Mouse (Mus musculus) lung, postnatal 25 days (tissue): ENCODE data around the gene Fam131b.

Experiments
- DNase-seq: peaks from one replicate; pipeline ENCODE4 v3.0.0; 2022; ENCODE audit warnings: low spot score

Fam131b gene

DNA sequence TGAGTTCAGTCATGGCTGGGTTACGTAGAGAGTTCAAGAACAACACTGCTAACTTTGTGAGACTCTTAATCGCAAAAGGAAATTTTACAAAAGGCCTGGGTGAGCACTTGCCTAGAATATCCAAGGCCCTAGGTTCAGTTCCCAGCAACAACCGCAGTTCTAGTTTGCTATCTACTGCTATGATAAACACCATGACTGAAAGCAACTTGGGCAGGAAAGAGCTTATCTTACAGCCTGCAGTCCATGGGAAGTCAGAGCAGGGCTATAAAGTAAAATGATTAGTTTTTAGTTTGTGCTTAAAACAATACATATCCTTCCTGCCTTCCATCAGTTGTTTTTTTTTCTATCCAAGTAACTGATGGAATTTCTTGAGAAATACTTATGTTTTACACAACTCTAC, 2.1 kb upstream of the Fam131b start:
- no peak for DNase-seq

DNA sequence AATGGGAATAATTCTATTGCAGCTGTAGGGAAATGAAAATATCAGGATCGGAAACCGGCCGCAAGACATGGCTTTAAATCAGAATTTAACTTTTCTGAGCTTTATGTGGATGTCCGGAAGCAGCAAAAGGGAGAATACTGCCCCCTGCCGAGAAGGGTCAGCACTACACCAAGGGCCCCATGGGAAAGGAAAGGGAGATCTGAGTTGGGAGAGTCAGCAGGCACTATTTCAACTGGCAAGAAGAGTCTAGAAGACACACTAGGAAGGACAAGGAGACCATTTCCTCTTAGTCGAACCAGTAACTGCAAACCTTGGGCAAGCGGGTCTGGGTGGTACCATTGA, 796 bp upstream of the Fam131b start:
- peak; percentile 68 for DNase-seq

GRCm38 (mm10) chr6:42324067-42324481, 369 bp downstream of the Fam131b start:
- DNase-seq = no peak

DNA sequence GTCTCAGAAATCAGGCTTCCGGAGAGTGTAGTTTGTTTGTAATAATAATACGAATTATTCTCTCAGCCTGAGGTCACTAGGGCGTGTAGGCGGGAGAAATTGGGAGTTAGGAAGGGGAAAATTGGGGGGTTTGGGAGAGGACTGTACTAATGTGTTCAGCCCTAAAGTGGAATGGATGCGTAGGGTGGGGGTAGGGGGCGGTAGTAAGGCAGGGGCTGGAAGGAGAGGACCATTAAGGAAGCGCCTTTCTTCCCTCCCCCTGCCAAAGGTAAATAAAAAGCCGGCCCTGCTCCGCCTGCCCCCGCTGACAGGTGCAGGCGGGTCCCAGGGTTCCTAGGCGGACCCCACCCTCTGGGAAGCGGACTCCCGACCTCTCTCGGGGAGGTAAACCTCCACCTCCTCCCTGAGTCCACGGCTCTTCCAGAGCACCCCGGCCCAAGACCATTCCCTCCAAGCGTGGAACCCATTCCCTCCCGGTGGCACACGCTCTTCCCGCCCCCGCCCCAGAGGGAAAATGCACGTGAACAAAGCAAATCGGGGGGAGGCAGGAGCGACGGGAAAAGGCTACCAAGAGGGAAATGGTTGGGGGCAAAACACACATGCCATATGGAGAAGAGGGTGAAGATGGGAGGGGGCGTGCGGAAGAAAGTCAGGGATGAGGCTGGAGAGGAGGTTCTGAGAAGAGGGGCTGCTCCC, 924 bp downstream of the Fam131b start:
- no peak for DNase-seq

- DNase-seq = no peak
Observed at GRCm38 (mm10) chr6:42318293-42318692, 6.2 kb downstream of the Fam131b start.

DNA sequence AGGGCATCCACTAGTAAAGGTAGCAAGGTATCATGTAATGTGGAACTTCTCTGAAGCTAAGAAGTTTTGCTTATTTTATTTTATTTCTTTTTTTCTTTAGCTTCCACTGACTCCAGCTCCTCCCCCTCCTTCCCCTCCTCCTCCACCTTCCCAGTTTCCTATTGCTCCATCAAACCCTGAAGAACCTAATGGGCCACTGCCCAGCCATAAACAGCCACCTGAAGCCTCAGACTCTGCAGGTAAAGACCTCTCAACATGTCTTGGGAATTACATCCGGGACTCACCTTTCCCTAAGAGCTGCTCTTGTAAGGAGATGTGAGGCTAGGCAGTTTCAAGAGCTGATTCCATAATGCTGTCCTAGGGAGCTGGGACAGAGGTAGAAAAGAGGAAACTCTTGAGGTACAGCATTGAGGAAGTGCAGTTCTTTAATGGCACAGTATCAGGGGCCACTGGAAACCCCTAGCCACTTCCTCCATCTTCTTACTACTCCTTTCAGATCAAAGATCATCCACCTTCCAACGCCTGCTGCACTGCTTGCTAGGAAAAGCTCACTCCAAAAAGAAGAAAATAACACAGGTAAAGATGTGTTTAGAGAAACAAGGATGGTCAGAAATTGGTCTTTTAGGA, 13.9 kb downstream of the Fam131b start:
- no peak for DNase-seq

GRCm38 (mm10) chr6:42309816-42310378, 14.5 kb downstream of the Fam131b start:
- no peak for DNase-seq

DNA sequence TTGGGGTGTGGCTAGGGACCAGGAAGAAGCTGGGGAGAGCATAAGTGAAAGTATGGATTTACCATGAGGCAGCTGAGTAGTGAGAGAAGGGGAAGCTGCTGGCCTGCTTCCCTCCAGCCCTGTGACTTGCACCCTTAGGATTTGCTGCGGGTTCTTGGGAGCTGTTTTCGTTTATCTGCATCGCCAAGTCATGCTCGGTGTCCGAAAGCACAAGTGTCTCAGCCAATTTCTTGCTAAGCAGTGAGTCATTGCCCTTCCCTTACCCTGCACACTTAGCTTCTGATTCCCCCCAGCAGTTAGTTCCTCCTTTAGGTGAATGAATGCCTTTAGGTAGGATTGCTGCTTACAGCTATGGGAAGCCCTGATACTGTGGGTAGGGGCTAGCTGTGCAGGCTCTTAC, 25.1 kb downstream of the Fam131b start:
- DNase-seq = no peak

- peak; percentile 36 for DNase-seq
Observed at GRCm38 (mm10) chr6:42295549-42296094, 28.8 kb downstream of the Fam131b start.

DNA sequence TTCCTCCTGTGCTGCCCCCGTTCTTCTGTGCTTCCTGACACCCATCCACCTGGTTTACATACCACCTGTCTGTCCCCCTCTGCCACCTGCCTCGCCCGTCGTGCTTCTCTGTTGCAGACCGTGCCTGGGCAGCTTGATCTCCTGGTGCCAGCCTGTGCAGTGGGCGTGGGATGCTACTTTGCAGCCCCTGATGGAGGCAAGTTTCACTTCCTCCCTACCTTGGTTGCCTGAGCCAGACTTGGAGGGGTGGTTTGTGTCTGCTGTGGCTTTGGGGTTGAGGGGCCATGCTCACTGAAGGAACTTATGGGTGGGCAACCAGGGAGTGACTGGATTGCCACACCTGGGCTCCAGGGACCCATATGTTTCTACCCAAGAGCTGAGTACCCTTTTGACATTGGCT, 31.1 kb downstream of the Fam131b start:
- DNase-seq = no peak

DNA sequence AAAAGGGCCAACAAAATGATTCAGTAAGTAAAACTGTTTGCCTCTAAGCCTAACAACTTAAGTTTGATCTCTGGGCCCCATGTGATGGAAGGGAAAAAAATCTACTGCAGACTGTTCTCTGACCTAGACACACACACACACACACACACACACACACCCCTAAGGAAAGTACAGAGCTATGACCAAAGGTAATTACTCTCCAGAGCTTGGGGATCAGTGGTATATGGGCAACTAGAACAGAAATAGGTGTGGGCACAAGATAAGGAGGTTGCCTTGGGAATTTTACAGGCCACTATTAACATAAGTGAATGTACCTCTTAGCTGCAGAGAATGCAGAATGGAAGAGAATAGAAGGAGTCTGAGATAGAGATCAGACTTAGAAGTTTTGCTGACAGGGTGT, 36.9 kb downstream of the Fam131b start:
- DNase-seq = no peak

DNA sequence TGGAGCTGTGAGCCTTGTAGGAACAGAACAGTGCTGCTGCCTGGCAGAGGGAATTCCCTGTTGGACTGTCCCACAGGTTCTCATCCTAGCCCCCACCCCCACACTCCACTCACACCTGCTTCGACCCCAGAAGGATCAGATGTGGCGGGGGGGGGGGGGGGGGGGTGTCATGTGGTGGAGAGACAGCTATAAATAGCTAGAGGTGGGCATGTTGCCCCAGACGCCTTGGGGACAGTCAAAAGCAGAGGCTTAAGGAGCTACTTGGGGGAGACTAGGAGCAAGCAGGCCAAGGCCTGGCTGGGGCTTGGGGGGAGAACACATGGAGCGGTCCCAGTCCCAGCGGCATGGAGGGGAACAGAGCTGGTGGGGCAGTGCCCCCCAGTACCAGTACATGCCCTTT, 38.0 kb downstream of the Fam131b start, which contains the start of gene Clcn1:
Clcn1 (plus strand) TSS at position 238 of the 400 bp plus-strand sequence.
- DNase-seq = no peak

DNA sequence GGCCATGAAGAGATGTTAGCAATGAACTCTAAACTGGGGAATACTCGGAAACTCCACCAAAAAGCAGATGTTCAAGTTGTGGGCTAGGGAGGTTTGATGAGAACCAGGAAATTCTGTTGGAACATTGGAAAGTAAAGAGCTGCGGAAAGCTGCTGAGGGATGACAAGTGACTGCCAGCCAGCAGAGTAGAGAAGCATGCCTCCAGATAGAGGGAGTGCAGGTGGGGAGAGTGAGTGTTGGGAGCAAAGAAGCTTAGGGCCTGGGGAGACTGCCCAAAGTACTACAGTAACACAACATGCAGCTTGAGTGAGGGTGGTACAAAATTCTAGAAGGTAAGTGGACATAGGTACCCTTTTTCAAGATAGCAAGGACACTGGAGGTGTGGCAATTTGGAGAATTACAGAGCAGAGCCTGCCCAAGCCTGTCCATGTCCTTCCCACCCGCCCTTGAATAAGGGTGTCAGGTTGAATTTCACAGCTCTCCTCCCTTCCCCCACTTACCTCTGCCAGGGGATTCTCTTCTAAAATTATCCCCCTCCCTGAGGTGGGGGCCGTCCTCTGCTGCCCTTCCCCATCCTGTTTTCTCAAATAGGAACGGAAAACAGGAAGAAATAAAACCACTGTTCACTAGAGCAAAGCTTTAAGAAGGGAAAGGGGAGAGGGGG, 41.4 kb downstream of the Fam131b start:
- no peak for DNase-seq

GRCm38 (mm10) chr6:42276151-42276550, 48.3 kb downstream of the Fam131b start:
- DNase-seq = no peak

GRCm38 (mm10) chr6:42270817-42271216, 53.6 kb downstream of the Fam131b start:
- DNase-seq = no peak

DNA sequence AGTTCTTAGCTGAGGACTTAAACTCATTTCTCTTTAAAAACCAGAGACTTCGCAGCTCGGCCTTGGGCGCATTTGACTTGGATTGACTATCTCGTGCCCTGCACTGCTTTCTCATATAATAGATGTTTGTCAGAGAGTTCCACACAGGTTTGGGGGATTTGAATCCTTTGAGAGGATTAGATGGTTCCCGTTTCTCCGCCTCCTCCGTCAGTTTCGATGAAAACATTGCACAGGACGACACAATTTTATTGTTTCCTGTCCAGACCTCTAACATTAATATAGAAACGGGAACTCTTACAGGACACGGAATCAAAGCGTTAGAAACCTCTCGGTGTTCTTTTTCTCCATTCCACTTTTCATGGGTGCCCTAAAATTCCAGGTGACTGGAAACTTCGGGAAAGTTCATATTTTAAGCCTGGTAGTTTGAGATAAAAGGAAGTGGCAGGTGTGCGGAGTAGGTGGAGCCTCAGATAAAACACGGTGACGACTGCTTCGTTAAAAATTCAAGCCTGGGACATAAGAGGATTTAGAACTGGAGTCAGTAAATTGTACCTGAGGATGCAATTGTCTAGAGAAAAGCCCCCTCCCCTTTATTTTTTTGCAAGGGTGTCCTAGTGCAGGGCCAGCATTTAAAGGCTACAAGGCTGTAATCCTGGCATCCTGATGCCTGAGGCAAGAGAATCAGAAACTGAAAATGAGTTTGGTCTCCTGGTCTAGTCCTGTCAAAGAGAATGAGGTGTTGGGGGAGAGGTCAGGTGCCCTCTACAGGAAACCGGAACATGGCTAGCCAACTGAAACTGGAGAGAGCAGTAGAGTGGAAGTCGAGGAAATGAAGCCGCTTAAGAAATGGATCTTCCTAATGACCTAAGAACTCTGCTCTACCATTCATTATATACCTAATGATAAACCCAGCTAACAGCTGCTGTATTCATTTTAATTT, 58.8 kb downstream of the Fam131b start:
- peak; percentile 31 for DNase-seq
